Mouse (Mus musculus) lung, embryonic 16.5 days (tissue): ENCODE measurements around the gene Txnip. TPM values are rescaled to one million over a fixed set of nuclear protein-coding genes. Genes with fewer than 3 reads are reported as not detected.
"Not testable (repeated sequence)": the region's sequence is repeated elsewhere in the genome, so short reads cannot be mapped to it uniquely, and the experiment has no call there.

ENCODE experiments used
- ATAC-seq: fragments of 200-750 bp; cut with Nextera tagmentation; 2 replicates; pipeline ENCODE4 v1.8.0; 2017; ENCODE audit warnings: low read depth, mild to moderate bottlenecking, moderate library complexity
- H3K27ac ChIP-seq: fragments of 300-500 bp; sonication (generic); 2 replicates; pipeline ENCODE4 v1.5.1; 2014; ENCODE audit warnings: mild to moderate bottlenecking, control low read depth, low read length
- H3K27me3 ChIP-seq: fragments of 300-500 bp; sonication (generic); 2 replicates; pipeline ENCODE4 v1.6.1; 2014; ENCODE audit warnings: low read depth, low read length, mixed read lengths; ENCODE audit not compliant: control insufficient read depth, insufficient read depth
- H3K36me3 ChIP-seq: fragments of 300-500 bp; sonication (generic); 2 replicates; pipeline ENCODE4 v1.6.1; 2014; ENCODE audit warnings: low read length; ENCODE audit not compliant: control insufficient read depth, insufficient read depth
- H3K4me1 ChIP-seq: fragments of 300-500 bp; sonication (generic); replicated peaks from 2 replicates; pipeline ENCODE4 v1.6.1; 2014; ENCODE audit warnings: low read length, mixed read lengths; ENCODE audit not compliant: control insufficient read depth, insufficient read depth
- H3K4me2 ChIP-seq: fragments of 300-500 bp; sonication (generic); 2 replicates; pipeline ENCODE4 v1.6.1; 2014; ENCODE audit warnings: low read depth, low read length, control low read depth
- H3K4me3 ChIP-seq: fragments of 300-500 bp; sonication (generic); 2 replicates; pipeline ENCODE4 v1.5.1; 2014; ENCODE audit warnings: mild to moderate bottlenecking, low read length, control low read depth
- H3K9ac ChIP-seq: fragments of 300-500 bp; sonication (generic); 2 replicates; pipeline ENCODE4 v1.6.1; 2014; ENCODE audit warnings: low read length, control low read depth
- H3K9me3 ChIP-seq: fragments of 300-500 bp; sonication (generic); 2 replicates; pipeline ENCODE4 v1.6.1; 2016; ENCODE audit warnings: low read length; ENCODE audit not compliant: control insufficient read depth
- WGBS: fragments of 180-500 bp; shearing (Covaris S2); extraction: QIAGEN DNeasy Blood & Tissue Kit; methylation state at CpG from one replicate; pipeline ENCODE4 v1.1.7; 2014; 5-methylcytosine and 5-hydroxymethylcytosine counted together
- polyA plus RNA-seq: library from polyadenylated mRNA; unstranded; fragments of >200 nt; fragmentation: Nextera tagmentation; extraction: Ambion mirVana; gene quantifications from 2 replicates; pipeline ENCODE4 v1.2.1, GENCODE M21; 2015

Txnip gene
- polyA plus RNA-seq: 184 and 197 TPM in 2 replicates

DNA sequence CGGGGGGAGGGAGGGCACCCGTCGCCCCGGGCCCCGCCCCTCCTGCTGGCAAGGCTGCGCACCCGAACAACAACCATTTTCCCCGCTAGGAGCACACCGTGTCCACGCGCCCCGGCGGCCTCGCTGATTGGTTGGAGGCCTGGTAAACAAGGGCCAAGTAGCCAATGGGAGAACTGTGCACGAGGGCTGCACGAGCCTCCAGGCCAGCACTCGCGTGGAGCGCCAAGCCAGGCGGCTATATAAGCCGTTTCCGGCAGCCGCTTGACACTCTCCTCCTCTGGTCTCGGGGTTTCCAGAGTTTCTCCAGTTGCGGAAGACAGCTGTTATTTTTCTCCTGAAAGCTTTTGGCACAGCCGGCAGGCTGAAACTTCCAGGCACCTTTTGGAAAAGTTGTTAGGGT lies at the start of gene Txnip:
TSS of gene Txnip (plus strand) at position 264 of the 400 bp plus-strand sequence.
- H3K27ac ChIP-seq: peak within 1 kb of the TSS; percentile 96
- no peaks in the 10 kb centered on the region for H3K27me3 ChIP-seq
- H3K4me3 ChIP-seq: peak within 1 kb of the TSS; percentile 88
- ATAC-seq: peak; percentile 96
- 0% methylated on average over 26 of the region's 26 CpGs for WGBS
- H3K9me3 ChIP-seq: no peaks in the 10 kb centered on the region
- peaks cover 19% of the 10 kb centered on the region; the same call in 1 of the 2 replicates for H3K36me3 ChIP-seq
- H3K4me1 ChIP-seq: peaks cover 42% of the 10 kb centered on the region
- H3K9ac ChIP-seq: peak within 1 kb of the TSS; percentile 90
- H3K4me2 ChIP-seq: peak within 1 kb of the TSS; percentile 66

DNA sequence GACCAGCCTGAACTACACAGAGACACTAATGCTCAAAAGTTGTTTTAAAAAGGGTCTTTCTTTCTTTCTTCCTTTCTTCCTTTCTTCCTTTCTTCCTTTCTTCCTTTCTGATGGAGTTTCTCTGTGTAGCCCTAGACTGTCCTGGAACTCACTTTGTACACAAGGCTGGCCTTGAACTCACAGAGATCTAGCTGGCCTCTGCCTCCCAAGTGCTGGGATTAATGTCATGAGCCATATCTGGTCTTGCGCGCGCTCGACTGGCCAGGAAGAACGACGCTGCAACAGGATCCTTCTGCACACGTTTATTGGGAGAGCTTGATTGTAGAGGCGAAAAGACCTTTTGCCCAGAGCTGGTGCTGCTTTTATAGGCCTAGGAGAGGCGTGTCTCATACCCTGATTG lies 49.8 kb upstream of the Txnip start:
- H3K9ac ChIP-seq, H3K4me3 ChIP-seq, ATAC-seq, H3K27me3 ChIP-seq, H3K4me2 ChIP-seq, H3K4me1 ChIP-seq, H3K27ac ChIP-seq, H3K36me3 ChIP-seq, H3K9me3 ChIP-seq: not testable (repeated sequence)
- 82% methylated on average over 7 of the region's 9 CpGs for WGBS

DNA sequence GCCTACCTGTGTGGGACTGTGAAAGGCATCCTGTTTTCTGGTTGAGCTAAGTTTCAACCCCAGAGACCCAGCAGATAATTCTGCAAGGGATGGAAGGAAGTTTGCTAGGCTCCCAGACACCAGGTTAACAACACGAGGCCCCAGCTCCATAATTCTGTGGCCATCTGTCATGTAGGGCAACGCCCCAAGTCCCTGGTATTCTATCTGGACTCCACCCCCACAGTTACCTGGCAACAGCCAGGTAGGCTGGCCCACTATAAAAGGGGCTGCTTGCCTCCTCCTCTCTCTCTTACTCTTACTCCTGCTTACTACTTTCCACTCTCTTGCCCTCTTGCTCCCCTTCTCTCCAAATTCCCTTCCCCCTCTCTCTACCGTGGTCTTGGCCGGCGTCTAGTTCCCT lies 37.6 kb upstream of the Txnip start:
- no peak overlapping the region for H3K9ac ChIP-seq
- no peaks in the 10 kb centered on the region for H3K36me3 ChIP-seq
- no peaks in the 10 kb centered on the region for H3K9me3 ChIP-seq
- no peak overlapping the region for H3K27ac ChIP-seq
- 41% methylated on average over 5 of the region's 5 CpGs for WGBS
- H3K27me3 ChIP-seq: peaks cover 6% of the 10 kb centered on the region
- H3K4me2 ChIP-seq: no peak overlapping the region
- no peaks in the 10 kb centered on the region for H3K4me1 ChIP-seq
- no peak overlapping the region for H3K4me3 ChIP-seq
- no peak for ATAC-seq

DNA sequence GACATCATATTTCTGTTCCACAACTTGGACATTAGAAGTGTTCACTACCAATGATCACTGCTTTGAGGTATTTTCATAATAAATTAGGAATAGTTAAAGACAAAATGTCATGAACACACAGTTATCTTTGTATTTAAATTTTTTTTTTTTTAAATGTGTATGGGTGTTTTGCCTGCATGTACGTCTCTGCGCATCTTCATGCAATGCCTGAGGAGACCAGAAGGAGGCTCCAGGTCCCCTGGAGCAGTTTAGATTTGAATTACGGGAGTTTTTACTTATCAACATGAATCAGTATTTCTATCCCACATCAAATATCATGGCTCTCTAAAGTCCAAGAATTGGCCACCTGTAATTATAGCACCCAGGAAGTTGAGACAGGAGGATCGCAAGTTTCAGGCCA lies 35.6 kb upstream of the Txnip start:
- Histone ChIP-seq H3K9ac (no peak overlapping the region), H3K27me3 (peaks cover 25% of the 10 kb centered on the region), H3K4me1 (peaks cover 4% of the 10 kb centered on the region), H3K27ac (no peak overlapping the region), H3K4me2 (no peak overlapping the region), H3K9me3 (no peaks in the 10 kb centered on the region), H3K36me3 (no peaks in the 10 kb centered on the region), H3K4me3 (no peak overlapping the region)
- 53% methylated on average over 4 of the region's 4 CpGs for WGBS
- ATAC-seq: no peak

DNA sequence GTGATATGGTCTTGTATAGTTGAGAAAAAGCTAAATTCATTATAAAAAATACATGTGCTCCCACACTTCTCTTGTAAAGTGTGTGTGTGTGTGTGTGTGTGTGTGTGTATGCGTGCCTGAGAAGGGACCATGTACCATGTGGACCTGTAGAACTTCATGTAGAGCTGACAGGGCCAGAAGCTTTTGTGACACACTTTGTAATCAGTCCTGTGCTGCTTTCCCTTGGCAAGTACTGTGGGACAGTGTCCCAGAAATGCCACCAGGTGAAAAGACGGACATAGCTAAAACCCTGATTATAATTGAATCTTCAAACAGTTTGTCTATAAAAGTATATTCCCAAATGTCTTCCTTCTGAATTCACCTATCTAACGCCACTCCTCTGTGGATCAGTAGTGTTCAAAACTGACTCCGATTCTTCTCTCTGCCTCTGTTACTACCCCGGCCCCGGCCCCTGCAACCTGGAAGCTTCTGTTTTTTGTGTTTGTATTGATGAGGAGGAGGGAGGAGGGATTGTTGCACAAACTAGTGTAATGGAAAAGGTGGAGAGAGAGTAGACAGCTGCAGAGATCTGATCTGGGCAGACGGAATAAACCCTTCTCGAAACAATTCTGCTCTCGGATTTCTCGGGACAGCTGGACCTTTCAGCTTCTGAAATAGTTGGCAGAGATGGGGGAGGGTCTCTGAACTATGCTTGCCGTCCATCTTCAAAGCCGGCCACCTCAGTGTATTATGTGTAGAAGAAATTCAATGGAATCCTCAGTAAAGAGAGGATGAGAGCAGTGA lies 33.5 kb upstream of the Txnip start:
- Histone ChIP-seq H3K27me3 (peaks cover 43% of the 10 kb centered on the region), H3K4me2 (no peak overlapping the region), H3K27ac (no peak overlapping the region), H3K9ac (no peak overlapping the region), H3K36me3 (no peaks in the 10 kb centered on the region), H3K4me3 (no peak overlapping the region), H3K9me3 (no peaks in the 10 kb centered on the region), H3K4me1 (peaks cover 6% of the 10 kb centered on the region)
- ATAC-seq: no peak
- WGBS: 58% methylated on average over 12 of the region's 12 CpGs

DNA sequence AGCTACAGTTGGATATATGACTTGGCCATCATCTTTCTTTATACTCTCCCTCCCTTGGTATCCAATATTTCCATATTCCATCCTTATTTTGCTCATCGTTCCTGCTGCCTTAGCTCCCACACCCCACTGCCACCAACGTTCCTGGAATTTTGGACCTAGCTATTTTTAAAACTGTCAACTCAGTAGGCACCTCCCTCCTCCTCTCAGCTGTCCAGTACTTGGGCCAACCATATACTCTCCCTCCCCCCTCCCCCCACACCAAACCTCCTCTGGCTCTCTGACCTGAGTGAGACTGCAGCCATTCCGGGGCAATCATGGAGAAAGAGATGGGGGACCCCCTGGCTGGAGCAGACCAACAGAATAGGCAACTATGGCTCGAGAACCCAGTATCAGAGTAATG lies 32.8 kb upstream of the Txnip start, which contains the start of gene Hfe2:
TSS of gene Hfe2 (plus strand) at position 259 of the 400 bp plus-strand sequence.
- Histone ChIP-seq H3K4me2 (no peak within 1 kb of the TSS), H3K4me3 (no peak within 1 kb of the TSS)

DNA sequence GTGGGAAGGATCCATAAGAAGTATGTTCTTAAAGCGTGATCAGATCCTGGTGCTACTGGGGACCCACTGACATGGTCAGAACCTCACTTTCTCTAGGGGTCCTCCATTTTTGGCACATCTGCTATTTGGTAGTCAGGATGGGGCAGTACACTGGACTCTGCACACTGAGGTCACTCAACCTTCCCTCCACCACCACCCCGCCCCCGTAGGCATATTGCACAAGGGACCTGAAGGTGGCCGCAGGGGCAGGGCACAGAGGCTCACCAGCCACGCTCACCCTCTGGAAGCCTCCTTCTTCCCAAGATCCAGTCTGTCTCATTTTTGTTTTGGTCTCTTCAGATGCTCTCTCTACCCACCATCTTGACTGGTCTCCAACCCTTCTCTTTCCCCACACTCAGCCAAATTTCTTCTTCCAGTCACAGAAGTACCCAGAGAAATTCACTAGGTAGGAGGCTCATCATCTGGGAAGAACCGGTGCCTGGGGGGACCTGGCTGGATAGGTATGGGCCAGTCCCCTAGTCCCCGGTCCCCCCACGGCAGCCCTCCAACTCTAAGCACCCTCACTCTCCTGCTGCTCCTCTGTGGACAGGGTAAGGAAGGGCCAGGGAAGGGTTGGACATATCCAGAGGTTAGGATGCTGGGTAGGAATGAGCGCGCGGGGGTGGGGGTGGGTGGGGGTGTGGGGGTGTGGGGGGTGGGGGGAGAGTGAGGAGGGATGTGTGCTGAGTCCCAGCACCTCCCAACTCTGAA lies 31.6 kb upstream of the Txnip start:
- no peaks in the 10 kb centered on the region for H3K9me3 ChIP-seq
- no peak overlapping the region for H3K4me3 ChIP-seq
- WGBS: 73% methylated on average over 11 of the region's 11 CpGs
- H3K27me3 ChIP-seq: peaks cover 43% of the 10 kb centered on the region
- no peak for ATAC-seq
- H3K4me1 ChIP-seq: peaks cover 6% of the 10 kb centered on the region
- no peak overlapping the region for H3K4me2 ChIP-seq
- no peaks in the 10 kb centered on the region for H3K36me3 ChIP-seq
- H3K27ac ChIP-seq: no peak overlapping the region
- no peak overlapping the region for H3K9ac ChIP-seq

More for the DNA sequence above, 32.8 kb upstream of the Txnip start, which contains the start of gene Hfe2:
- no peak for ATAC-seq
- Histone ChIP-seq H3K9me3 (no peaks in the 10 kb centered on the region), H3K4me1 (peaks cover 6% of the 10 kb centered on the region), H3K9ac (no peak within 1 kb of the TSS), H3K27me3 (peaks cover 43% of the 10 kb centered on the region), H3K27ac (no peak within 1 kb of the TSS), H3K36me3 (no peaks in the 10 kb centered on the region)
- WGBS: 68% methylated on average over 4 of the region's 4 CpGs

DNA sequence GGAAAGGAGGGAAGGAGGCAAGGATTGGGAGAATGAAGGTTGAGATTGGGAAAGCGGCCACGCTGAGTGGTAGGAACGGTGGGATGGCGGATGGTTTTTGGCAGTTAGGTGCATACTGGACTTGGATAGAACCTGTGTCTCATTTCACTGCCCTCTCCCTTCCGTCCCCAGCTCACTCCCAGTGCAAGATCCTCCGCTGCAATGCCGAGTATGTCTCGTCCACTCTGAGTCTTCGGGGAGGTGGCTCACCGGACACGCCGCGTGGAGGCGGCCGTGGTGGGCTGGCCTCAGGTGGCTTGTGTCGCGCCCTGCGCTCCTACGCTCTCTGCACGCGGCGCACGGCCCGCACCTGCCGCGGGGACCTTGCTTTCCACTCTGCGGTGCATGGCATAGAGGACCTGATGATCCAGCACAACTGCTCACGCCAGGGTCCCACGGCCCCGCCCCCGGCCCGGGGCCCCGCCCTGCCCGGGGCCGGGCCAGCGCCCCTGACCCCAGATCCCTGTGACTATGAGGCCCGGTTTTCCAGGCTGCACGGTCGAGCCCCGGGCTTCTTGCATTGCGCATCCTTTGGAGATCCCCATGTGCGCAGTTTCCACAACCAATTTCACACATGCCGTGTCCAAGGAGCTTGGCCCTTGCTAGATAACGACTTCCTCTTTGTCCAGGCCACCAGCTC lies 30.8 kb upstream of the Txnip start:
- peak overlapping the region; percentile 66 for H3K4me2 ChIP-seq
- ATAC-seq: no peak
- 5% methylated on average over 44 of the region's 44 CpGs for WGBS
- H3K36me3 ChIP-seq: no peaks in the 10 kb centered on the region
- H3K4me3 ChIP-seq: peak overlapping the region; percentile 46
- H3K27ac ChIP-seq: no peak overlapping the region
- H3K9me3 ChIP-seq: no peaks in the 10 kb centered on the region
- H3K4me1 ChIP-seq: peaks cover 6% of the 10 kb centered on the region
- H3K9ac ChIP-seq: no peak overlapping the region
- peaks cover 43% of the 10 kb centered on the region for H3K27me3 ChIP-seq

DNA sequence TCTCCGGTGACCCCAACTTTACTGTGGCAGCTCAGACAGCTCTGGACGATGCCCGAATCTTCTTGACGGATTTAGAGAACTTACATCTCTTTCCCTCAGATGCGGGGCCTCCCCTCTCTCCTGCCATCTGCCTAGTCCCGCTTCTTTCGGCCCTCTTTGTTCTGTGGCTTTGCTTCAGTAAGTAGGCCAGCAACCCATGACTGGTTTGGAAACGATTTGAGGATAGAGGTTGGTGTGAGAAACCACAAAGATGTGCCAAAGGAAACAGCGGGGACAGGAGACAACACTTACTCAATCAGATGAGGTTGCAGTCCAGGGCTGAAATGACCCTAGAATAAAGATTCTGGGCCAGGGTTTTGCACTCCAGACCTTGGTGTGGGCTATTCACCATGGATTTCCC lies 29.3 kb upstream of the Txnip start:
- Histone ChIP-seq H3K9me3 (no peaks in the 10 kb centered on the region), H3K4me2 (no peak overlapping the region), H3K4me3 (no peak overlapping the region), H3K4me1 (peaks cover 6% of the 10 kb centered on the region), H3K36me3 (no peaks in the 10 kb centered on the region), H3K9ac (no peak overlapping the region), H3K27me3 (peaks cover 43% of the 10 kb centered on the region), H3K27ac (no peak overlapping the region)
- WGBS: 55% methylated on average over 9 of the region's 9 CpGs
- no peak for ATAC-seq
